Mouse (Mus musculus) bone marrow, adult 2 months (tissue): ENCODE results near the gene Mnd1.

ENCODE experiments used
- CTCF ChIP-seq: fragments of 200-500 bp; IDR thresholded peaks from 2 replicates; pipeline ENCODE4 v1.5.1; 2011; ENCODE audit warnings: low read length, control low read depth; ENCODE audit not compliant: control insufficient read depth, insufficient read depth
- POLR2A ChIP-seq: fragments of 200-500 bp; IDR thresholded peaks from 2 replicates; pipeline ENCODE4 v1.6.1; 2011; ENCODE audit warnings: low read depth, mild to moderate bottlenecking, control low read depth, low read length, borderline replicate concordance; ENCODE audit not compliant: control insufficient read depth

GRCm38 (mm10) chr3:84190513-84191061 lies 35.0 kb upstream of the Mnd1 start:
- TF ChIP-seq CTCF = no peak
- TF ChIP-seq POLR2A = no peak; the same call in 1 of the 2 replicates
